Mouse (Mus musculus): ENCODE measurements around the gene Magee1.
"Not testable (repeated sequence)": the region's sequence is repeated elsewhere in the genome, so short reads cannot be mapped to it uniquely, and the experiment has no call there.

Gene Magee1

GRCm38 (mm10) chrX:105120275-105121226 lies at the start of gene Magee1:
Gene Magee1 (plus strand): TSS chrX:105120378.
- peak; percentile 63 for DNase-seq (ENCODE audit: low spot score)

- peak; percentile 2 for DNase-seq (ENCODE audit: low spot score)
Observed at GRCm38 (mm10) chrX:105079151-105079550, 41.0 kb upstream of the Magee1 start.

GRCm38 (mm10) chrX:105079615-105080092 lies 40.5 kb upstream of the Magee1 start, which contains the start of gene Pbdc1:
Gene Pbdc1 (plus strand): TSS chrX:105079756.
- peak; percentile 95 for DNase-seq (ENCODE audit: low spot score)

GRCm38 (mm10) chrX:105080096-105080495 lies 40.1 kb upstream of the Magee1 start:
- no peak for DNase-seq (ENCODE audit: low spot score)

GRCm38 (mm10) chrX:105083013-105083412 lies 37.2 kb upstream of the Magee1 start:
- DNase-seq (ENCODE audit: low spot score): not testable (repeated sequence)

- peak; percentile 53 for DNase-seq (ENCODE audit: low spot score)
Observed at GRCm38 (mm10) chrX:105104175-105104574, 16.0 kb upstream of the Magee1 start.

- DNase-seq (ENCODE audit: low spot score): no peak
Observed at GRCm38 (mm10) chrX:105114994-105115393, 5.2 kb upstream of the Magee1 start.

- DNase-seq (ENCODE audit: low spot score): peak; percentile 64
Observed at GRCm38 (mm10) chrX:105121227-105121865, 1.2 kb downstream of the Magee1 start.

GRCm38 (mm10) chrX:105124903-105125302 lies 4.7 kb downstream of the Magee1 start:
- no peak for DNase-seq (ENCODE audit: low spot score)

GRCm38 (mm10) chrX:105151872-105152461 lies 31.8 kb downstream of the Magee1 start:
- no peak for DNase-seq (ENCODE audit: low spot score)

- DNase-seq (ENCODE audit: low spot score): not testable (repeated sequence)
Observed at GRCm38 (mm10) chrX:105165007-105165406, 44.8 kb downstream of the Magee1 start.

GRCm38 (mm10) chrX:105167217-105167616 lies 47.0 kb downstream of the Magee1 start:
- no peak for DNase-seq (ENCODE audit: low spot score)
